Mouse (Mus musculus) heart, embryonic 13.5 days (tissue): Measurements from ENCODE around the gene Enpep. TPM values are rescaled to one million over a fixed set of nuclear protein-coding genes. Genes with fewer than 3 reads are reported as not detected.

Experiments
- ATAC-seq: fragments of 200-750 bp; cut with Nextera tagmentation; 2 replicates; pipeline ENCODE4 v1.8.0; 2017; ENCODE audit warnings: moderate TSS enrichment; ENCODE audit not compliant: insufficient number of reproducible peaks, low FRiP score, low TSS enrichment; ENCODE audit errors: extremely low read depth
- H3K27ac ChIP-seq: fragments of 300-500 bp; sonication (generic); replicated peaks from 2 replicates; pipeline ENCODE4 v1.5.1; 2015; ENCODE audit warnings: moderate library complexity, mild to moderate bottlenecking, inconsistent platforms
- H3K27me3 ChIP-seq: fragments of 300-500 bp; sonication (generic); replicated peaks from 2 replicates; pipeline ENCODE4 v1.6.1; 2015; ENCODE audit warnings: mild to moderate bottlenecking, inconsistent platforms
- H3K36me3 ChIP-seq: fragments of 300-500 bp; sonication (generic); 2 replicates; pipeline ENCODE4 v1.6.1; 2015; ENCODE audit warnings: mild to moderate bottlenecking, inconsistent platforms
- H3K4me1 ChIP-seq: fragments of 300-500 bp; sonication (generic); 2 replicates; pipeline ENCODE4 v1.6.1; 2015; ENCODE audit warnings: inconsistent platforms
- H3K4me2 ChIP-seq: fragments of 300-500 bp; sonication (generic); 2 replicates; pipeline ENCODE4 v1.6.1; 2015; ENCODE audit warnings: inconsistent platforms, mild to moderate bottlenecking, moderate library complexity
- H3K4me3 ChIP-seq: fragments of 300-500 bp; sonication (generic); 2 replicates; pipeline ENCODE4 v1.5.1; 2015; ENCODE audit warnings: moderate library complexity, mild to moderate bottlenecking, inconsistent platforms
- H3K9ac ChIP-seq: fragments of 300-500 bp; sonication (generic); 2 replicates; pipeline ENCODE4 v1.6.1; 2015; ENCODE audit warnings: inconsistent platforms, mild to moderate bottlenecking, moderate library complexity
- H3K9me3 ChIP-seq: fragments of 300-500 bp; sonication (generic); 2 replicates; pipeline ENCODE4 v1.6.1; 2016; ENCODE audit warnings: inconsistent platforms
- whole genome bisulfite sequencing: fragments of 180-500 bp; shearing (Covaris S2); methylation state at CpG from one replicate; pipeline ENCODE4 v1.1.7; 2015; ENCODE audit warnings: mixed read lengths; 5-methylcytosine and 5-hydroxymethylcytosine counted together
- polyA plus RNA-seq: library from polyadenylated mRNA; unstranded; fragments of >200 nt; fragmentation: Nextera tagmentation; extraction: Ambion mirVana; gene quantifications from 2 replicates; pipeline ENCODE4 v1.2.1, GENCODE M21; 2015

The Enpep gene
- polyA plus RNA-seq = 14.9 and 17.7 TPM in 2 replicates

- Histone ChIP-seq H3K4me3 (peak within 1 kb of the TSS; percentile 58), H3K9me3 (no peaks in the 10 kb centered on the region), H3K4me2 (peak within 1 kb of the TSS; percentile 76), H3K9ac (peak within 1 kb of the TSS; percentile 73), H3K4me1 (peaks cover 45% of the 10 kb centered on the region), H3K36me3 (no peaks in the 10 kb centered on the region), H3K27me3 (no peaks in the 10 kb centered on the region), H3K27ac (peak within 1 kb of the TSS; percentile 79)
- WGBS = 10% methylated on average over 13 of the region's 13 CpGs
- no peak for ATAC-seq
Observed at GRCm38 (mm10) chr3:129332586-129332985, at the start of gene Enpep. TSS of gene Enpep (minus strand) at chr3:129332720.

DNA sequence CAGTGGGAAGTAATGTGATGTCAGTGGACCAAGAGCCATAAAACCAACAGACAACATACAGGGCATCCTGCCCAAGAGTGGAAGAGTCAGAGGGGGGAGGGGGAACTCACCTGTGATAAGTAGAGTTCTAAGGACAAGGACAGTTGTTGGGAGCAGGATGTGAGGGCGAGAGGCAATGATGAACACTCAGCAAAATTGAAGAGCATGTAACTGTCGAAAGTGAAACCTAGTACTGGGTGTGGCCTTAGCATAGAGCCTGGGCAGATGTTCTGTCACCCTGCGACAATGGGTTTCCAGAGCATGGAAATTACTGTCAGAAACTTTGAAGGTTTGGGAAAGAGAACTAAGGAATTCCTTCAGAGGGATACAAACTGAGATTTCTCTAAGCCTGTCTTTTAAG, 46.6 kb upstream of the Enpep start:
- no peak for ATAC-seq
- no peak overlapping the region for H3K4me2 ChIP-seq

DNA sequence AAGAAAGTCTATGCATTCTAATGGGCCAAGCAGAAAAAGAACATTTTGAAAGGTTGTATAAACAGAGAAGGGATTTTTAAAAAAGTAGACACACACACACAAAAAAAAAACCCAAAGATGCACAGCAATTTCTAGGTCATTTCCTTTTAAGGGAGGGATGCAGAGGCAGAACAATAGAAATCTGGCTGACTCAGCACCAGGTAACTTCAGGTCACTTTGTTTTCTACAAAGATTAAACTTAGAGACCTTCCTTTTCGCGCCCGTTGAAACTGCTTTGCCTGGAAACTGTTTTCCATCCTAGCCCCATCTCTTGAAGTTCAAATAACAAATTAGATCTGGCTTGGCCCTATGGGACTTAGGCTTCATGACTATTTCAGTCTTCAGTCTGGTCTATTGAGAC, 42.6 kb upstream of the Enpep start:
- Histone ChIP-seq H3K36me3 (no peaks in the 10 kb centered on the region), H3K4me1 (no peaks in the 10 kb centered on the region), H3K9ac (no peak overlapping the region), H3K9me3 (no peaks in the 10 kb centered on the region), H3K27me3 (0 out of 2 replicates have a peak, but pooled peaks cover 2% of the 10 kb centered on the region), H3K4me2 (no peak overlapping the region), H3K4me3 (no peak overlapping the region), H3K27ac (no peak overlapping the region)
- WGBS = 79% methylated on average over 3 of the region's 3 CpGs
- ATAC-seq = no peak

More for the DNA sequence above, 46.6 kb upstream of the Enpep start:
- Histone ChIP-seq H3K27ac (no peak overlapping the region), H3K9ac (no peak overlapping the region), H3K4me3 (no peak overlapping the region), H3K36me3 (no peaks in the 10 kb centered on the region), H3K27me3 (no peaks in the 10 kb centered on the region), H3K9me3 (no peaks in the 10 kb centered on the region), H3K4me1 (no peaks in the 10 kb centered on the region)
- 81% methylated on average over 3 of the region's 3 CpGs for WGBS

GRCm38 (mm10) chr3:129373108-129373507, 40.6 kb upstream of the Enpep start:
- 0 out of 2 replicates have a peak, but pooled peaks cover 2% of the 10 kb centered on the region for H3K27me3 ChIP-seq
- no peak overlapping the region for H3K4me2 ChIP-seq
- H3K9ac ChIP-seq = no peak overlapping the region
- no peaks in the 10 kb centered on the region for H3K36me3 ChIP-seq
- no peaks in the 10 kb centered on the region for H3K9me3 ChIP-seq
- ATAC-seq = no peak
- H3K27ac ChIP-seq = no peak overlapping the region
- no peak overlapping the region for H3K4me3 ChIP-seq
- 30% methylated on average over 2 of the region's 2 CpGs for WGBS
- no peaks in the 10 kb centered on the region for H3K4me1 ChIP-seq

GRCm38 (mm10) chr3:129369491-129369890, 37.0 kb upstream of the Enpep start:
- Histone ChIP-seq H3K36me3 (no peaks in the 10 kb centered on the region), H3K9me3 (no peaks in the 10 kb centered on the region), H3K9ac (no peak overlapping the region), H3K4me2 (no peak overlapping the region), H3K27me3 (0 out of 2 replicates have a peak, but pooled peaks cover 2% of the 10 kb centered on the region), H3K27ac (no peak overlapping the region), H3K4me3 (no peak overlapping the region), H3K4me1 (no peaks in the 10 kb centered on the region)
- 71% methylated on average over 3 of the region's 3 CpGs for WGBS
- ATAC-seq = no peak

- WGBS = 76% methylated on average over 1 of the region's 1 CpGs
- H3K4me2 ChIP-seq = no peak overlapping the region
- no peaks in the 10 kb centered on the region for H3K27me3 ChIP-seq
- H3K4me3 ChIP-seq = no peak overlapping the region
- H3K27ac ChIP-seq = no peak overlapping the region
- no peak for ATAC-seq
- H3K9me3 ChIP-seq = no peaks in the 10 kb centered on the region
- no peak overlapping the region for H3K9ac ChIP-seq
- H3K4me1 ChIP-seq = no peaks in the 10 kb centered on the region
- no peaks in the 10 kb centered on the region for H3K36me3 ChIP-seq
Observed at GRCm38 (mm10) chr3:129365919-129366318, 33.4 kb upstream of the Enpep start.

DNA sequence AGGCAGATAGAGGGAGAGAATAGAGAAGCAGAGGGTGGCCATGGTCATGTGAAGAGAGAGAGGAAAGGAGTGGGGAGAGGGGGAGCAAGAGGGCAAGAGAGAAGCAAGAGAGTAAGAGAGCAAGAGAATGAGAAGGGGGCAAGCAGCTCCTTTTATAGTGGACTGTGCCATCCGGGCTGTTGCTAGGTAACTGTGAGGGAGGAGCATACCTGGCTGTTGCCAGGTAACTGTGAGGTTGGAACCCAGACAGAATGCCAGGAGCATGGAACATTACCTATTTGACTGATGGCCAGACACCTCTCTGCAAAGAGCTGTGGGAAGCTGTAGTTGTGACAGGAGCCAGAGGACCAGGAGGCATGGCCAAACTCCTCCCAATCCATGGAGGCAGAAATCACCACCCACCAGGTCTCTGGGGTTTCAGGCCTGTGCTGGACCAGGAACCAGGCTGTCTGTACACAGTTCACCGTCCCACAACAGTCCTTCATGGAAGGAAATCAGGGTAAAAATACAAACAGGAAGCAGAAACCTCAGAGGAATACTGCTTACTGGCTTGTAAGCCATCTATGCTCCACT, 32.4 kb upstream of the Enpep start:
- no peak overlapping the region for H3K9ac ChIP-seq
- H3K4me2 ChIP-seq = no peak overlapping the region
- no peaks in the 10 kb centered on the region for H3K9me3 ChIP-seq
- no peaks in the 10 kb centered on the region for H3K36me3 ChIP-seq
- no peaks in the 10 kb centered on the region for H3K27me3 ChIP-seq
- H3K27ac ChIP-seq = no peak overlapping the region
- no peaks in the 10 kb centered on the region for H3K4me1 ChIP-seq
- WGBS = 78% methylated on average over 2 of the region's 2 CpGs
- no peak overlapping the region for H3K4me3 ChIP-seq
- ATAC-seq = no peak

DNA sequence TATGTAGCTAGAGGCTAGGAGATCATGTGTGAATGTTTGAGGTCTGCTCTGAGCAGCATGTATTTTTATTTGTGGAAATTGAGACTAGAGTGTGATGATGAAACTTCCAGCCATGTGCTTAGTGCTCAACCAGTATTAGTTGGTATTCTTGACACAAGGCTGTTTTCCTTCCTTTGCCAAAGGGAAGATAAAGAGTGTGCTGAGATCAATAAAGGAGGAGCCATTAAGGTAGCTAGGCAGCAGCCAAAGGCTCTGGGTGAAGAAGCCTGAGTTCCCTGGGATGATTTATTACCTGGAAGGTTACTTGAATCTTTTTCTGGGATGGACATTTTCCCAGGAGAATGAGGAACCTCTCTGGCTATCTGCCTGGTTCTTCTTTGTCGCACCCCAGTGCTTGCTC, 30.9 kb upstream of the Enpep start:
- Histone ChIP-seq H3K27ac (no peak overlapping the region), H3K4me3 (no peak overlapping the region), H3K4me2 (no peak overlapping the region), H3K4me1 (no peaks in the 10 kb centered on the region), H3K9ac (no peak overlapping the region), H3K9me3 (no peaks in the 10 kb centered on the region), H3K27me3 (no peaks in the 10 kb centered on the region), H3K36me3 (no peaks in the 10 kb centered on the region)
- WGBS = 71% methylated on average over 1 of the region's 1 CpGs
- no peak for ATAC-seq

DNA sequence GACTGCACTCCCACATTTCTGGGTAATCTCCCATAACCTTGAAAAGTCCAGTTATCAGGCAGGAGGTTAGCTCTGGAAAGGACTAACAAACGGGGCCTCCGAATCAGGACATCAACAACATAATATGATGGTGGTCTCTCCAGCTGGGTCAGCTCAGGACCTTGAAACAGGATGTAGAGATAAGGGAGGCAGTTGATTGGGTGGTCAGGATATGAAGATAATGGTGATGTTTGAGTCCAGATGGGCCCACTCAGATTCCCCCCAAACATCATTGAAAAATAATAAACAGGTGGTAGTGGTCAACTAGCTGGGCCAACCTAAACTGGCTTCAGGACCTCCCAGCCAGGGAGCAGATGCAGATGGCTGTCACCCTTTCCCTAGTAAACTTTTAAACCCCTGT, 25.6 kb upstream of the Enpep start:
- Histone ChIP-seq H3K4me3 (no peak overlapping the region), H3K4me2 (no peak overlapping the region), H3K27ac (no peak overlapping the region), H3K9ac (no peak overlapping the region), H3K36me3 (no peaks in the 10 kb centered on the region), H3K9me3 (no peaks in the 10 kb centered on the region), H3K4me1 (no peaks in the 10 kb centered on the region), H3K27me3 (no peaks in the 10 kb centered on the region)
- WGBS = 69% methylated on average over 2 of the region's 2 CpGs
- no peak for ATAC-seq

DNA sequence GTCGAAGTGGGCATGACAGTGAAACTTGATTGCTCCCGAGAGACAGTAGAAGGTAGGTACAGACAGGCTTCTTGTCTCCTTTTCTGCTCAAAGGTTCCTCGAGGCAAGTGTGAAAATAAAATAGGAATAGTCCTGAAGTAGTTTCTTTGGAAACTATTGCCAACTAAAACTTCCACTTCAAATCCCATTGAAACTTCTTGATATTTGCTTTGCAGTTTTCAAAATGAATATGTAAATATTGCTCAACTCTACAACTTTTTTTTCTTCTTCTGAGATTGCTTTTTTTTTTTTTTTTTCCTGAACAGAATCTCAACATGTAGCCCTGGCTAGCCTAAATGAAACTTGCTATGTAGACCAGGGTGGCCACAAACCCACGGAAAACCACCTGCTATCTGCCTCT, 21.4 kb upstream of the Enpep start:
- 61% methylated on average over 4 of the region's 4 CpGs for WGBS
- Histone ChIP-seq H3K36me3 (no peaks in the 10 kb centered on the region), H3K4me2 (no peak overlapping the region), H3K27ac (no peak overlapping the region), H3K9me3 (no peaks in the 10 kb centered on the region), H3K9ac (no peak overlapping the region), H3K4me1 (peaks cover 7% of the 10 kb centered on the region; the same call in 1 of the 2 replicates), H3K27me3 (no peaks in the 10 kb centered on the region), H3K4me3 (no peak overlapping the region)
- no peak for ATAC-seq

- Histone ChIP-seq H3K4me3 (no peak overlapping the region), H3K4me1 (peaks cover 7% of the 10 kb centered on the region; the same call in 1 of the 2 replicates), H3K4me2 (no peak overlapping the region), H3K9ac (no peak overlapping the region), H3K36me3 (no peaks in the 10 kb centered on the region), H3K27ac (no peak overlapping the region), H3K9me3 (no peaks in the 10 kb centered on the region), H3K27me3 (no peaks in the 10 kb centered on the region)
- no peak for ATAC-seq
- WGBS = 34% methylated on average over 11 of the region's 11 CpGs
Observed at GRCm38 (mm10) chr3:129351320-129351877, 18.9 kb upstream of the Enpep start.

GRCm38 (mm10) chr3:129347277-129347676, 14.8 kb upstream of the Enpep start:
- H3K9ac ChIP-seq = no peak overlapping the region
- H3K4me3 ChIP-seq = no peak overlapping the region
- H3K9me3 ChIP-seq = no peaks in the 10 kb centered on the region
- no peak for ATAC-seq
- no peaks in the 10 kb centered on the region for H3K27me3 ChIP-seq
- peaks cover 7% of the 10 kb centered on the region; the same call in 1 of the 2 replicates for H3K4me1 ChIP-seq
- WGBS = 70% methylated on average over 10 of the region's 10 CpGs
- H3K4me2 ChIP-seq = no peak overlapping the region
- H3K27ac ChIP-seq = no peak overlapping the region
- H3K36me3 ChIP-seq = no peaks in the 10 kb centered on the region
